Mouse (Mus musculus) CD4-positive, CD25-positive, alpha-beta regulatory T cell, adult 2 months (primary cell): ENCODE measurements around the gene Atp6v1g2.
"Not testable (repeated sequence)": the region's sequence is repeated elsewhere in the genome, so short reads cannot be mapped to it uniquely, and the experiment has no call there.

Experiments
- DNase-seq: peaks from one replicate; pipeline ENCODE4 v3.0.0-alpha.2; 2012; ENCODE audit warnings: low read depth, low spot score

Gene Atp6v1g2

DNA sequence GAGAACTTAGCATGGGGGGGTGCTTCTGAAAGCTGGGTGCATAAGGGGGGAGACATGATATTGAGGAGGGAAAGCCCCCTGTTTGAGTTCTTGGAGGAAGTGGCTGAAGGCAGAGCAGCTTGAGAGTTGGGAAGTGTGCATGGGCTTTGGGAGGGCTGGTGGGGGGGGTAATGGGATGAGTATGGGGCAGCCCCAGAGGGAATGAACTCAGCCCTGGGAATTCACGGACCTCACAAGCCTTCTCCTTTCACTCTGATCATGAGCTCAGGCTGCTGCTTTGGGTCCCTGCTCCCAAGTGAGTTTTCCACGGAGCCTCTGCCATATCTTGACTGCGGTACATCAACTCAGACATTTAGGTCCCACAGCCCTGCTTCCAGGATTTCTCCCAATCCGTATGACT lies 31.0 kb upstream of the Atp6v1g2 start:
- no peak for DNase-seq

DNA sequence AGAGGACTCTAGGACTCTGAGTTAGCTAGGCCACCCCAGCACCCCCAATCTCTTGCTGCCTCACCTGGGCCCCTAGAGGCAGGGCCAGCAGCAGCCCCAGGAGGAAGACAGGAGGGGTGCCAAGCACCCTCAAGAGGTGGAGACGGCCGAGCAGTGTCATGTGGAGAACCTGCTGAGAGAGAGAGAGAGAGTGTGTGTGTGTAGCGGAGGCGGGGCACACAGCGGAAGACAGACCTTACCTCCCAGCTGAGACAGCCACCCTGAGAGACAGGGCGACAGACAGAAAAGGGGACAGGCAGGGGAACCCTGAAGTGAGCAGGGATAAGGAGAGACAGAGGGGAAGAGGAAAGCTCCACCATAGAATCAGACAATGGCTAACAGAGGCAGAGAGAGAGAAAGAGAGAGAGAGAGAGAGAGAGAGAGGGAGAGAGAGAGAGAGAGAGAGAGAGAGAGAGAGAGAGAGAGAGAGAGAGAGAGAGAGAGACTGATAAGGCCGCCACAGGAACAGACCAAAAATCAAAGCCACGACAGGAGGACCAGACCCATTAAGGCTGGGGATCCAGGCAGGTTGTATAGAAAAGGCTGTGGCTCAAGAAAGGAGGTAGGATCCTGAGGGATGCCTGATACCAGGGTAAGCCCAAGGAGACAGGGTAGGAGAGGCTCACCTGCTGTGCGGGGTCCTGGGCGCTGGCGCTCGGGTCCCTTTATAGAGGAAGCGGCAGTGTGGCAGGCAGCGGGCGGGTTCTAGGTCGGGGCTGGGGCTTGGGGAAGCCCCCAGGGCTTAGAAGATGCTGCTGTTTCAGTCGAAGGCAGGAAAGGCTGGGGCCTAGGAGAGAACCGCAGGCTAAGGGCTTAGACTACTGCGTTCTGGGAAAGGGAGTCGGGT lies 28.7 kb upstream of the Atp6v1g2 start, which contains the start of gene Lta:
Lta (minus strand) TSS at position 858 of the 886 bp plus-strand sequence.
- peak; percentile 88 for DNase-seq

DNA sequence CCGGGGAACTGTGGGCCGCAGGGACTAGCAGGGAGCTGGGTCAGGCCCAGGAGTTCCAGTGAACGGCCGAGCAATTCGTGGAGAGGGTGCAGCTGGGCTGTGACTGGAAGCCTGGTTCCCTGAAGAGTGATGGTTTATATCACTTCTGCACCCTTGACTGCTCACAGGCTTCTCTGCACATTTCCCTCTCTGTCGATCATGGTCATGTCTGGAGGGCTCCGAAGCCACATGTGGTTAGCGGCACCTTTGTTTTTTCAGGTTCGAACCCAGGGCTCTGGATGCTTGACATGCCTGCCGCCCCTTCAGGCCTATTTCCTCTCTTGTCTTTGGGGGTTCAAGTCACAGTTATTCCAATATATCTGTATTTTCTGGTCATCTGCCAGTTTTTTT lies 28.1 kb upstream of the Atp6v1g2 start:
- DNase-seq = no peak

DNA sequence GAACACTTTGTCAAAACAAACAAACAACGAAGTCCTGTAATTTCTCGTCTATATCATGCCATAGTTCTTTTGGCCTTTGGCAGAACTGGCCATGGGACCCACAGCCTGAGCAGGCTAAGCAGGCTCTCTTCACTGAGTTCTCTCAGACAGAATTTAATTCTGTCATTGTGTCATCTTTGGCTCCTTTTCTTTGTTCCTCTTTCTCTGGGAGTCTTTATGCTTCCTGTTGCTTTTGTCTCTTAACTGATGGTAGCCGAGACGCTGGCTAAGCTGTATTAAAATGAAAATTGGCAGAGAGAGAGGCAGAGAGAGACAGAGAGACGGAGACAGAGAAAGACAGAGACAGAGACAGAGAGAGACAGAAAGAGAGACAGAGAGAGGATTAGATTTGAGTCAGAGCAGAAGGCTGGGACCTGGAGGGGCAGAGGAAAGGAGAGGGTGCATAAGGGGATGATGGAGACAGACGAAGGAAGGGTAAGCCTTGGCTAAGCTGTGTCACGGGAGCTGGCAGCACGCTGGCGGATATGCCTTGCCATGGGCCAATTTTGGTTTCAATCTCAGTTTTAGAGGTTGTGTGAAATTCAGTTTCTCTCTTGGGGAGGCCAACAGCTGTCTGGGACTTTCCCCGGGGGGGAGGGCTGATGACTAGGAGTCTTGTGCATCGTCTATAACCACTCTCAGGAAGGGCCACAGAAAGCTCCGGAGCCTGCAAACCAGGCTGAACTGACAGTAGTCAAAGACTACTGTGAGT lies 23.5 kb upstream of the Atp6v1g2 start:
- DNase-seq = peak; percentile 89

DNA sequence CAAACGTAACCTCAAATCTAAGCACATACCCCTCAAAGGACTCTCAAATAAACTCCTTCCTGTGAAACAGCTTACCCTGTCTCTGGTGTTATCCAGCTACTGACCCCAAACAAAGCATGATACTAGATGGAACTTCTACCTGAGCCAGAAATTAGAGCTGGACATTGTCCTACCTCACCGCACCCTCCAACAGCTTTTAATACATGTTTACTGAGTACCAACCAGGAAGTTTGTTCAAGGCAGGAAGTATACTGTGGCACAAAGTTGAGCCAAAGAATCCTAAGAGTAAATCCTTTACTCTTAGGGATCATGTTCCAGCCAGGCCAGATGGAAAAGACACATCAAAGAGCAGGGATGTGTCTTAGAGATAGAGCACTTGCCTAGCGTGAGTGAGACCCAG lies 22.9 kb upstream of the Atp6v1g2 start:
- DNase-seq = no peak

DNA sequence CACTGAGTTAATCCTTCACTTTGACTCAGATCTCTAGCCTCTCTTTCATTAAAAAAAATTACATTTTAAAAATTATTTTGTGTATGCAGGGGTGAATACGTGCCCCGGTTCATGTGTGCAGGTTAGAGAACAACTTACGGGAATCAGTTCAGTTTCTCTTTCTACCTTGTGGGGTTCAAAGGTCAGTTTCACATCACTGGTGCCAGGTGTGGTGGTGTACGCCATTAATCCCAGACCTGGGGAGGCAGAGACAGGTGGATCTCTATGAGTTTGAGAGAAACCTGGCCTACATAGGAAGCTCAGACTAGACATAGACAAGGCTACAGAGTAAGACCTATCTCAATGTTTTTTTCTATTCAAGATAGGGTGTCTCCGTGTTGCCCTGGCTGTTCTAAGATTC lies 20.4 kb upstream of the Atp6v1g2 start:
- no peak for DNase-seq

DNA sequence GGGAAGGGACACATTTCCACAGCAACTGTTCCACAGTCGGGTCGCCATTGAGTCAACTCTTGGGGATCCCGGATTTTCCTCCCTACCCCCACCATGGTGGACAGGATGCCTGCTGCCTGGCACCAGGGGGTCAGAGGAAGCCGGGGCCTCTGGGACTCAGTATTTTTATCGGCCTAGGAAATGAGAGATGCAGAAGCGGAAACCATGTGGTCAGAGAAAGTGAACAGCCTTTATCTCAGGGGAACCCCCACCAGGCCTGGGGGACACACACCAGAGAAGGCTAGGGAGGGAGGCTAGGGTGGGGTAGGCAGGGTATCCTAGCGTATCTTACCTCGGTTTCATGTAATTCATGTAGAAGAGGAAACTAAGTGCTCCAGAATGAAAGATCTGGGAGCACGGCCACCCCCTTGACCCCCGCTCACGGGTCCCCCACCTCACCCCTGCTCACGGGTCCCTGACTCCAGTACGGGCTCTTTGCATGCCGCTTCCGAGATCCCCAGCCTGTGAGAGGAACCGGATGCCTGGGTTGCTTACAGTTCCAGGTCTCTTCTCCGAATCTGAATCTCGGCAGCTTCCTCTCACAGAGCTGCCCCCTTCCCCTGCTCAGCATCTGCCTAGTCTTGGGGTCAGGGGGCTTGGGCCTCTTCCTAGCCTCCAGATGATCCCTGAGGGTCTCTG lies 14.8 kb upstream of the Atp6v1g2 start:
- DNase-seq = peak; percentile 67

DNA sequence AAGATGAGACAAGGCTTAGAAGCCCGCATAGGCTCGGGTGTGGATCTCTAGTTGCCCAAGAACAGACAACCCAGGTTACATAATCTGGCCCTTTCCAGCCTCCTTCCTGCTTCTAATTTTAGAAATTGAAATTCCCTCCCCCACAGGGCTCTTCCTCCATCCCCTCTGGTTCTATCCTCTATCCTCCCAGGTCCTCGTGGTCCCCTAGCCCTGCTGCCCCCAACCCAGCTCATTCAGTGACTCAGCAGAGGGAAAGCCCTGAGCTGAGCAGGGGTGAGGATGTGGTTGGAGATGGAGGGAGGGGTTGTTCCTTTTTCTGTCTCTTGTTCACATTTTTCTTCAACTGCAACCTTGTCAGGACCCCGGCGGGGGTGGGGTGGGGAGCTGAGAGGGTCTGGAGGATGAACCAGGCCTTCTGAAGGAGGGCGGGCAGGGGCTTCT lies 13.8 kb upstream of the Atp6v1g2 start:
- peak; percentile 71 for DNase-seq

DNA sequence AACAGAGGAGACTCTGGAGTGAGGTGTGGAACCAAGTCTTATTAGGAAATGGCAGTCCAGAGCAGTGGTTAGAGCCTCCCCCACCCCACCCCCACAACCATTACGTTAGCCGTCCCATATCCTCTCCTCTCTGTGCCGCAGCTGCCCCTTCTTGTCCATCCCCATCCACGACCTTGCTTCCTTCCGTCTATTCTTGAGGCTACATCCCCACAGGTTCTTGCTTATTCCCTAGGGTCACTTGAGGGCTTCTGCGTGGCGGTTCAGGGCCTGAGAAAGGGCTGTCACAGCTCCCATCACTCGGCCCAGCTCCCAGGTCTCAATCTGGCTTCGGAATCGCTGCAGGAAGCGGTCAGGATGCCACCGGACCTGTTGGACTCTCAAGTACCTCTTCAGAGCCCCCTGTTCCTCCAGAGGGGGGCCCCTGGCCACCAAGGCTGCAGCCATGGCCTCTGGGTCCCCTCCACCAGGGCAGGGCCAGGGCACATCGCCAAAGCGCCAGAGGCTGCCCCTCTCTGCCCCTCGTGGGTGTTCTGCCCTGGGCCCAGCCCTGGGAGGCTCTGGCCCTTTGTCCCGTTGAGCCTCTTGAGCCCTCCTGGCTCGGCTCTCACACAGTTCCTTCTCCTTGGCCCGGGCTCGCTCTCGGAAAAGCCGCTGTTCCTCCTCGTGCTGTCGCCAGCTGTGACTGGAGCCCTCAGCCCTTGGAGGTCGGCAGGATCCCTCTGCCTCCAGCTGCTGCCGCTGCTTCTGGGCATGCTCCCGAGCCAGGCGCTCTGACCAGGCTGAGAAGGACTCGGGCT lies 13.1 kb upstream of the Atp6v1g2 start, which contains the start of gene Gm16181:
Gm16181 (plus strand) TSS at position 679 of the 797 bp plus-strand sequence.
- no peak for DNase-seq

DNA sequence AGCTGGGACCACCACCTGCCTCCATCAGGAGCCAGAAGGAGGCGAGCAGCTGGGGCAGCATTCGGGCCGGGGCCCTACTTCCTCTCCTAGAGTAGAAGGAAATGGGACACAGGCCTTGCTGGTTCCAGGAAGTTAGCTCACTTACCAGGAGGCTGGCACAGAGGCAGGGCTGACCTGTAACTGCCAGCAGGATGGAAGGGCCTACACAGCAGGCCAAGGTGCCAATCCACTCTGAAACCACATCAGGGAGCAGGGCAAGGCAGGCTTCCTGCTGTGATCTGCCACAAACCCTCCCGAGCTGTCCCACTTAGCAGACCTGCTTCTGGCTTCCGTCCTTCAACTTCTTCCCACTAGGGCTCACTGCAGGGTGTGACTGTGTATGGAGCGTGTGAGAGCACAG lies 11.2 kb upstream of the Atp6v1g2 start:
- peak; percentile 39 for DNase-seq

DNA sequence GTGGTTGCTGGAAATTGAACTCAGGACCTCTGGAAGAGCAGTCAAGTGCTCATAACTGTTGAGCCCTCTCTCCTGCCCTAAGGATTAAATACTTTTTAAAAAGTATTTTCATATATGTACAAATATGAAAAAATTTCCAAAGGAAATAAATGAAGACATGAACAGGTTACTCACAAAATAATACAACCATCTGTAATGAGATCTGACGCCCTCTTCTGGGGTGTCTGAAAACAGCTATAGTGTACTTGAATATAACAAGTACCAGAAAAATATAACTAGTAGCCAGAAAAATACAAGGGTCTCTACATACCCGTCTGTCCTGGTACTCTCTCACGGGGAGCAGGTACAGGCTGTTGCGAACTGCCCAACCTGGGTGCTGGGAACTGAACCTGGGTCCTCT lies 8.8 kb upstream of the Atp6v1g2 start:
- no peak for DNase-seq

DNA sequence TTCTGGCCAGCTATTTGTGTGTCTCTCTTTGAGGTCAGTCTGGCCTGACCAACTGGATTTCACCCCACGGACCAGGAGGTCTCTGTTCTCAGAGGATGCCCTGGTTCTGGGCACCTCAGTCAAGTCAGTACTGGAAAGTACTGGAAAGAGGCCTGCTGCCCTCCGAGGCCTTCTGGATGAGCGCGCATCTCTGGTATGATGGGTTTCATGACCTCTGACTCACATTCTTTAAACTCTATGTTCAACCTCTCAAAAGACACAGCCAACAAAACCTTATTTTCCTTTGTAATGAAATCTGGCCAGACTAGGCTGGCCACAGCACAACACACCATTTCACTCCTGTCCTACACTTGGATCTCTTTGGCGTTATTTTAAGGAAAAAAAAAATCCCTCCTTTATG lies 8.0 kb upstream of the Atp6v1g2 start:
- no peak for DNase-seq

DNA sequence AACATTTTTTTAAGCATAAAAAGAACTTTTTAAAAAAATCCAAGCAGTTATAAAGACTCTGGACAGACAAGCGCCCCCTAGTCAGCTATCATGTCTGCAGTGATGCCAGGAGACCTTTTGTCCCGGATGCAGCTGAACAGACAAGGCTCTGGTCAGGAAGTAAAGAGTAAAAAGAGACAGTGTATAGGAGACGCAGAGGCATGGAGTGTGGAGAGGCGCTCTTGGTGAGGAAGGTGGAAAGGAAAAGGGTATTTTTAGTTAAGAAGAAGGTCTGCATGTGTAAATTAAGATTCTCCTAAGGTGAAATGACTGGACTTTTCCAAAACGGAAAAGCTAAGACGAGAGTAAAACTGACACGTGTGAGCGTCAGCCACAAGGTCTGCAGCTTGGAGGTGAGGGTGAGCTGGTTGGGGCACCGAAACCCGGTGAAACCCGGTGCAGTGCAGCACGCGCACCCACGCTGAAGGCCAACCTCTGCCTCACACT lies 6.9 kb upstream of the Atp6v1g2 start:
- DNase-seq = peak; percentile 61

DNA sequence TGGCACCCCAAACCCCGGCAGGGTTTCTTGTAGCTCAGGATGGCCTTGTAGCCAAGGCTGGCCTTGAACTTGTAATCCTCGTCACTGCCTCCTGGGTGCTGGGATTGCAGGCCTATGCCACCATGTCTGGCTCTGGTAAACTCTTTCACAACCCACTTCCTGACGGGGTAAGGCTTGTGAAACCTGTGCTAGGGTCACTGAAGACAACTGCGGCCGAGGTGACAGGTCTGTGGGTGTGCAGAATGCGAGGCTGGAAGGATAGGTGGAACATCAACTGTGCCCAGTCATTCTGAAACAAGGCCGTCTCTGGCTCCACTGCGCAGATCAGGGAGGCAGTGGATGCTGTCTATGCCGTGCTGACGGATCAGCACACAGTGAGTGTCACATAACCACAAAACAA lies 2.4 kb upstream of the Atp6v1g2 start:
- DNase-seq = peak; percentile 74

DNA sequence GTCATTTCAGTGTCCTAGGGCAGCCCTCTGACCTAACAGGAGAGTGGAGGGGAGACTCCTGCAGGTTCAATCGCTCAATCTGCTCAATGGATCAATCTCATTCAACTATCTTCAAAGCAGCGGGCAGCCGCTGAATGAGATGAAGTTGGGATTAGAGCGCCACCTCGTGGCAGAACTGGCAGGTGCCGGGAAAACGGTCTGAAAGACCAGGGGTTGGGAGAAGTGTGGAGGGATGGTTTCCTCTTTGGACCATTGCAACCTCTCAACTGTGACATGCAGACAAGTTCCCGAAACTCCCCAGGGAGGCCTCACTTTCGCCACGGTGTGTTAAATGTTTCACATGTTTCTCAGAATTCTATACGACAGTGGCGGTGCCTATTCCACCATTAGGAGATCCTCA lies 1.4 kb upstream of the Atp6v1g2 start:
- DNase-seq = peak; percentile 91

DNA sequence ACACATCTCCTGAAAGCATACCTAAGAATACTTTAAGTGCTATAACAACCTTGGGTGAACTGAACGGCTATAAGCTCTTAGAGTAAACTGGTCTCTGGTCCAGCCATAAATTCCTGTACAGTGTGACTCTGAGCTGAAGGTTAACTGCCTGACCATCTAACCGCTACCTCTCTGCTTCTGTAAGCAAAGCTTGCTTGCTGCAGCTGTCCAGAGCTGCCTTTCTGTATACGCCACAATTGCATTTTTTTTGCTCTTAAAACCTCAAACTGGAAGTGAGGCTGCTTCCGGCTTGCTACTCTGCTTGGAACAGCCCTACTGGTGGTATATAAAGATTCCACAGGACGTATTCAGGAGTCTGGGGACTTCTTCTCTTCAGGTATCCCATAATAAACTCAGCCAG lies 801 bp upstream of the Atp6v1g2 start:
- peak; percentile 70 for DNase-seq

DNA sequence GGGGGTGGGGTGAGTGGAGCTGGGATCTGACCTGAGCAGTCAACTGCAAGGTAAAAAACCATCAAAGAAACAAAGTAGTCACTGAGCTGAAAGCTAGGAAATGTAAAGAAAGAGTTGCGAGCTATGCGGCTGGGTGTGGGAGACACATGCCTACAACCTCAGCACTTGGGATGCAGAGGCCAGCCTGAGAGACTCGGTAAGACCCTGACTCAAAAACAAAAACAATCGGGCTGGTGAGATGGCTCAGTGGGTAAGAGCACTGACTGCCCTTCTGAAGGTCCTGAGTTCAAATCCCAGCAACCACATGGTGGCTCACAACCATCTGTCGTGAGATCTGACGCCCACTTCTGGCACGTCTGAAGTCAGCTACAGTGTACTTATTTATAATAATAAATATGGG lies 630 bp downstream of the Atp6v1g2 start:
- DNase-seq = not testable (repeated sequence)

DNA sequence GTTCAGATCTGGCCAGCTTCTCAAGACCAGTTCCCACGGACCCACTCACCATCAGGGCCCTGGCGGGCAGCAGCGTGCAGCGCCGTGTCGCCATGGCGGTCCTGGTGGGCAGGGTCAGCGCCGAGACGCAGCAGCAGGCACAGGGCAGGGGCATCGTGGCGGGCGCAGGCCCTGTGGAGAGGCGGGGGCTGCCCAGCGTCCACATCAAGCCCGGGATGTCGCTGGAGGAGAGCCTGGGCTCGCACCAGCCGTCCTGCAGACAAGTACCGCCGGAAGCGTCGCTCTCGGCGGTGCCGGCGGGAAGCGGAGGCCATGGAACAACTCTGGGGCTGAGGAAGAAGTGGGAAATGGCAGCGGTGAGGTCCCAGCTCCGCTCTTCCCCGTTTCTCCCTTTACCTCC lies 1.4 kb downstream of the Atp6v1g2 start:
- DNase-seq = peak; percentile 62

DNA sequence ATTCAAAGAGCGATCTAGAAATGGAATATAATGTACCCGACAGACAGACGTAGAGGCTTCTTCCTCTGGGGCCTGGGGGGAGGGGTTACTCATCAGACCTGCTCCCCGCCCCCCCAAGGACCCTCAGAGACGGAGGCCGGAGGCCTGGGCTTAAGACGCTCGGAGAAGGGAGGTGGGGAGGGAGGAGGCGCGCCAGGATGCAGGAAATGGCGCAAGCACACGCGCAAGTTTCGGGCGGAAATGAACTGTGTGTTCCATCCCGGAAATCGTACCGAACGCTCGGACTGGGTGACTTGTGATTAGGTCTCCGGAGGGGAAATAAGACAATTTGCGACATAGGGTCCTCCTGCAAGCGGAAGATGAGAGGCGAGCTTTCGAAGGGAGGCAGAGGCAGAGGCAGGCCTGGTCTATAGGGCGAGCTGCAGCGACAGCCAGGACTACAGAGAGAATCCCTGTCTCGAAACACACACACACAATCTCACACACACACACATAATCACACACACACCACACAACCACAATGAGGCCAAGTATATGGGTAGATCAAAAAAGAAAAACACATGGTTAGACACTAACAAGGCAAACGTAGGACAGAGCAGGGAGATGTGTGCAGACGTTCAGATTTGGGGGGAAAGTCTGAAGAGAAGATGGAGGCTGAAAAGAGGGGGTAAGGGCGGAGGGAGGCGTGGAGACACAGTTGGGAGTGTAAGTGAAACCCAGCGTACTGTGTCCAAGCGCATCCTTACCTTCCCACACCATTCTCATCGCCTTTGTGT lies 2.3 kb downstream of the Atp6v1g2 start, which contains the start of gene Nfkbil1:
Nfkbil1 (minus strand) TSS at position 179 of the 776 bp plus-strand sequence.
- DNase-seq = peak; percentile 93

DNA sequence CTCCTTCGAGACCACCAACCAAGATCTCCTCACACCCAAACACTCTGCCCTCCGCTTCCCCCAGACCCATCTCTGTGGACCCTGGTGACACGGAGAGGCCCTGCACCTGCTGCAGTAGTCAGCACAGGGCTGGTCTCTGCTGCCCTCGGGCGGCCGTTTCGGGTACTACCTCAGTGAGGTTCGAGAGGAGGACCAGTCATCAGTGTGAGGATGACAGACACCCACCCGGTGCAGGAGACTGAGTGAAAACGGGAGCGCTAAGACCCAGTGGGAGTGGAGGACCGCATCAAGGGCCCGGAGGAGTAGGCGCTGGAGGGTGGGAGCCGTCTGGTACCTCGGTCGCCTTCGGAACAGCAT lies 2.9 kb downstream of the Atp6v1g2 start:
- peak; percentile 97 for DNase-seq
